Mouse (Mus musculus) cerebellum, adult 2 months (tissue): ENCODE results near the gene Tex52.

Experiments used
- CTCF ChIP-seq: fragments of 200-500 bp; IDR thresholded peaks from 2 replicates; pipeline ENCODE4 v1.5.1; 2011; ENCODE audit warnings: low read depth, mild to moderate bottlenecking, control low read depth, low read length, moderate library complexity, borderline replicate concordance; ENCODE audit not compliant: insufficient read depth
- POLR2A ChIP-seq: fragments of 200-500 bp; IDR thresholded peaks from 2 replicates; pipeline ENCODE4 v1.6.1; 2011; ENCODE audit warnings: low read length, control low read depth, borderline replicate concordance; ENCODE audit not compliant: insufficient read depth

- no peak for TF ChIP-seq POLR2A
- no peak for TF ChIP-seq CTCF
Measured at GRCm38 (mm10) chr6:128390683-128391082, 15.4 kb downstream of the Tex52 start.
